Mouse (Mus musculus) limb, embryonic 11.5 days (tissue): ENCODE data around the gene 1700012B07Rik. TPM values are rescaled to one million over a fixed set of nuclear protein-coding genes. Genes with fewer than 3 reads are reported as not detected.

Source experiments
- ATAC-seq: fragments of 200-750 bp; cut with Nextera tagmentation; 2 replicates; pipeline ENCODE4 v1.8.0; 2017; ENCODE audit warnings: low read depth; ENCODE audit not compliant: insufficient number of reproducible peaks, low FRiP score, low TSS enrichment
- DNase-seq: peaks from one replicate; pipeline ENCODE4 v3.0.0-alpha.2; 2015; ENCODE audit warnings: low spot score
- H3K27ac ChIP-seq: fragments of 300-500 bp; sonication (generic); replicated peaks from 2 replicates; pipeline ENCODE4 v1.5.1; 2014; ENCODE audit warnings: low read depth, mild to moderate bottlenecking, low read length
- H3K27me3 ChIP-seq: fragments of 300-500 bp; sonication (generic); 2 replicates; pipeline ENCODE4 v1.6.1; 2014; ENCODE audit warnings: mild to moderate bottlenecking, low read length, mixed read lengths; ENCODE audit not compliant: control insufficient read depth, insufficient read depth
- H3K36me3 ChIP-seq: fragments of 300-500 bp; sonication (generic); 2 replicates; pipeline ENCODE4 v1.6.1; 2014; ENCODE audit warnings: mild to moderate bottlenecking, low read length, moderate library complexity, mixed read lengths; ENCODE audit not compliant: control insufficient read depth, insufficient read depth
- H3K4me1 ChIP-seq: fragments of 300-500 bp; sonication (generic); 2 replicates; pipeline ENCODE4 v1.6.1; 2014; ENCODE audit warnings: low read length, mixed read lengths; ENCODE audit not compliant: control insufficient read depth, insufficient read depth
- H3K4me2 ChIP-seq: fragments of 300-500 bp; sonication (generic); 2 replicates; pipeline ENCODE4 v1.6.1; 2014; ENCODE audit warnings: low read depth, mild to moderate bottlenecking, moderate library complexity; ENCODE audit not compliant: severe bottlenecking
- H3K4me3 ChIP-seq: fragments of 300-500 bp; sonication (generic); 2 replicates; pipeline ENCODE4 v1.5.1; 2014; ENCODE audit warnings: low read depth, low read length
- H3K9ac ChIP-seq: fragments of 300-500 bp; sonication (generic); 2 replicates; pipeline ENCODE4 v1.6.1; 2014; ENCODE audit warnings: mild to moderate bottlenecking, low read length
- H3K9me3 ChIP-seq: fragments of 300-500 bp; sonication (generic); 2 replicates; pipeline ENCODE4 v1.6.1; 2016; ENCODE audit warnings: low read length; ENCODE audit not compliant: control insufficient read depth
- WGBS: fragments of 180-500 bp; shearing (Covaris S2); extraction: QIAGEN DNeasy Blood & Tissue Kit; methylation state at CpG from one replicate; pipeline ENCODE4 v1.1.7; 2014; 5-methylcytosine and 5-hydroxymethylcytosine counted together
- polyA plus RNA-seq: library from polyadenylated mRNA; unstranded; fragments of >200 nt; fragmentation: Nextera tagmentation; extraction: Ambion mirVana; gene quantifications from 2 replicates; pipeline ENCODE4 v1.2.1, GENCODE M21; 2014

The 1700012B07Rik gene
- polyA plus RNA-seq, result not detected in 2 replicates

GRCm38 (mm10) chr11:109827946-109828345 is at the start of gene 1700012B07Rik:
TSS of gene 1700012B07Rik (minus strand) at chr11:109828046.
- no peak for DNase-seq
- no peak within 1 kb of the TSS for H3K9ac ChIP-seq
- no peaks in the 10 kb centered on the region for H3K9me3 ChIP-seq
- H3K27me3 ChIP-seq, result no peaks in the 10 kb centered on the region
- no peak within 1 kb of the TSS for H3K4me3 ChIP-seq
- no peaks in the 10 kb centered on the region for H3K4me1 ChIP-seq
- H3K27ac ChIP-seq, result no peak within 1 kb of the TSS
- ATAC-seq, result no peak
- no peak within 1 kb of the TSS for H3K4me2 ChIP-seq
- no peaks in the 10 kb centered on the region for H3K36me3 ChIP-seq
- 84% methylated on average over 4 of the region's 4 CpGs for WGBS

GRCm38 (mm10) chr11:109876767-109877166 is 48.9 kb upstream of the 1700012B07Rik start:
- no peaks in the 10 kb centered on the region for H3K9me3 ChIP-seq
- no peaks in the 10 kb centered on the region for H3K36me3 ChIP-seq
- no peak overlapping the region for H3K27ac ChIP-seq
- H3K4me3 ChIP-seq, result no peak overlapping the region
- DNase-seq, result no peak
- H3K9ac ChIP-seq, result no peak overlapping the region
- H3K27me3 ChIP-seq, result no peaks in the 10 kb centered on the region
- H3K4me2 ChIP-seq, result no peak overlapping the region
- ATAC-seq, result no peak
- H3K4me1 ChIP-seq, result no peaks in the 10 kb centered on the region
- WGBS, result 93% methylated on average over 9 of the region's 9 CpGs

- WGBS, result 77% methylated on average over 3 of the region's 3 CpGs
- Histone ChIP-seq H3K4me1 (no peaks in the 10 kb centered on the region), H3K9ac (no peak overlapping the region), H3K36me3 (no peaks in the 10 kb centered on the region), H3K4me2 (no peak overlapping the region), H3K4me3 (no peak overlapping the region), H3K27me3 (no peaks in the 10 kb centered on the region), H3K27ac (no peak overlapping the region), H3K9me3 (no peaks in the 10 kb centered on the region)
- no peak for DNase-seq
- no peak for ATAC-seq
Measured at GRCm38 (mm10) chr11:109875834-109876233, 48.0 kb upstream of the 1700012B07Rik start.

GRCm38 (mm10) chr11:109875525-109875802 is 47.6 kb upstream of the 1700012B07Rik start:
- no peaks in the 10 kb centered on the region for H3K4me1 ChIP-seq
- H3K36me3 ChIP-seq, result no peaks in the 10 kb centered on the region
- no peak for DNase-seq
- H3K9ac ChIP-seq, result no peak overlapping the region
- 100% methylated on average over 1 of the region's 1 CpGs for WGBS
- ATAC-seq, result no peak
- no peaks in the 10 kb centered on the region for H3K9me3 ChIP-seq
- H3K27ac ChIP-seq, result no peak overlapping the region
- no peak overlapping the region for H3K4me3 ChIP-seq
- no peak overlapping the region for H3K4me2 ChIP-seq
- H3K27me3 ChIP-seq, result no peaks in the 10 kb centered on the region

- Histone ChIP-seq H3K4me2 (no peak overlapping the region), H3K27ac (no peak overlapping the region), H3K4me1 (no peaks in the 10 kb centered on the region), H3K27me3 (no peaks in the 10 kb centered on the region), H3K9me3 (no peaks in the 10 kb centered on the region), H3K4me3 (no peak overlapping the region), H3K9ac (no peak overlapping the region), H3K36me3 (no peaks in the 10 kb centered on the region)
- 92% methylated on average over 11 of the region's 11 CpGs for WGBS
- ATAC-seq (no peak), DNase-seq (no peak)
Measured at GRCm38 (mm10) chr11:109874651-109875524, 47.0 kb upstream of the 1700012B07Rik start.

GRCm38 (mm10) chr11:109873852-109874610 is 46.2 kb upstream of the 1700012B07Rik start:
- Histone ChIP-seq H3K27me3 (no peaks in the 10 kb centered on the region), H3K4me2 (no peak overlapping the region), H3K9me3 (no peaks in the 10 kb centered on the region), H3K27ac (no peak overlapping the region), H3K36me3 (no peaks in the 10 kb centered on the region), H3K4me1 (no peaks in the 10 kb centered on the region), H3K9ac (no peak overlapping the region), H3K4me3 (no peak overlapping the region)
- DNase-seq, result no peak
- 87% methylated on average over 22 of the region's 22 CpGs for WGBS
- ATAC-seq, result no peak

- no peak overlapping the region for H3K27ac ChIP-seq
- no peak overlapping the region for H3K9ac ChIP-seq
- no peaks in the 10 kb centered on the region for H3K27me3 ChIP-seq
- DNase-seq (no peak), ATAC-seq (no peak)
- no peaks in the 10 kb centered on the region for H3K36me3 ChIP-seq
- WGBS, result 53% methylated on average over 9 of the region's 9 CpGs
- H3K4me3 ChIP-seq, result no peak overlapping the region
- H3K4me1 ChIP-seq, result no peaks in the 10 kb centered on the region
- no peaks in the 10 kb centered on the region for H3K9me3 ChIP-seq
- no peak overlapping the region for H3K4me2 ChIP-seq
Measured at GRCm38 (mm10) chr11:109873161-109873775, 45.4 kb upstream of the 1700012B07Rik start.

GRCm38 (mm10) chr11:109872674-109873073 is 44.8 kb upstream of the 1700012B07Rik start:
- no peak overlapping the region for H3K9ac ChIP-seq
- no peaks in the 10 kb centered on the region for H3K4me1 ChIP-seq
- no peaks in the 10 kb centered on the region for H3K9me3 ChIP-seq
- H3K4me2 ChIP-seq, result no peak overlapping the region
- H3K27ac ChIP-seq, result no peak overlapping the region
- no peak for DNase-seq
- H3K27me3 ChIP-seq, result no peaks in the 10 kb centered on the region
- H3K4me3 ChIP-seq, result no peak overlapping the region
- 75% methylated on average over 3 of the region's 3 CpGs for WGBS
- ATAC-seq, result no peak
- H3K36me3 ChIP-seq, result no peaks in the 10 kb centered on the region
